Comparison of ENCODE assay signal across 8 mouse cellular contexts in the genomic region with DNA sequence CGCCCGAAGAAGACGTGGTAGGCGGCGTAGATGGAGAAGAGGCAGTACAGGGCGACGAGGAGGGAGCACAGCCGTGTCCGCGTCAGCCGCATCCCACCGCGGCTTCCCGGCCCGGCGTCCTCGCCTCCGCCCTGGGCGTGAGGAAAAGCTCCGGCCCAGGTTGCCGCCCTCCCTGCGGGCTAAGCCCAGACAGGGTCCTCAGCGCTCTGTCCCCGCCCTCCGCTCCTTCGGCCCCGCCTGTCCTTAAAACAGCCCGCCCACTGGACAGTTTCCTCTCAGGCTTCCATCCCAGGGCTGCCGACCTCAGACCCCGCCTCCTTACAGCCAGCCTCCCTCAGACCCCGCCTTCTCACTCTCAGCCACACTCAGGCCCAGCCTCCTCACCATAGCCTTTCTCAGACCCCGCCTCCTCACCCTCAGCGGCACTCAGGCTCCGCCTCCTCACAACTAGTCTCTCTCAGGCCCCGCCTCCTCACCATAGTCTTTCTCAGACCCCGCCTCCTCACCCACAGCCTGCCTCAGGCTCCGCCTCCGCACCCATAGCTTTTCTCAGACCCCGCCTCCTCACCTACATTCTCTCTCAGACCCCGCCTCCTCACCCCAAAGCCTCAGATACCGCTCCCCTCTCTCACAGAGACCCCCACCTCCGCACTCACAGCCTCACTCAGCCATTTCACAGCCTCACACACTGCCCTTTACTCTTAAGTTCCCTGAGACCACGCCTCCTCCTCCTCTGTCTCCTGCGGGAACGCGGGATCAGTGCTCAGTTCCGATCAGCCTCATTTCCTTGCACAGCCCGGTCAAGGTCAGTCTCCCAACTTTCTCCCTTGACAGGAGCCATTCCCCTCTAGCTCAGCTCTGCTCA. TPM values are rescaled to one million over a fixed set of nuclear protein-coding genes. Genes with fewer than 3 reads are reported as not detected.
DNase-seq lines count a peak whose midpoint lies in the region; ATAC-seq lines count a peak whose summit lies in the region.

A gene (minus strand): TSS at position 392 of the 865 bp plus-strand sequence.

- H3K9ac ChIP-seq in forebrain, embryonic 14.5 days (ENCODE audit: low read length) = peak within 1 kb of the TSS; percentile 88
- peak within 1 kb of the TSS; percentile 85 for H3K9ac ChIP-seq in neural tube, embryonic 15.5 days (replicated peaks)

- peak; percentile 97 for ATAC-seq in forebrain, embryonic 14.5 days
- peak; percentile 97 for ATAC-seq in neural tube, embryonic 15.5 days (ENCODE audit: low FRiP score)

- peak within 1 kb of the TSS; percentile 82 for H3K27ac ChIP-seq in forebrain, embryonic 14.5 days (ENCODE audit: low read depth, low read length)
- peak within 1 kb of the TSS; percentile 89 for H3K27ac ChIP-seq in neural tube, embryonic 15.5 days (replicated peaks)

- H3K4me3 ChIP-seq in forebrain, embryonic 14.5 days (ENCODE audit: low read depth, low read length) = peak within 1 kb of the TSS; percentile 78
- H3K4me3 ChIP-seq in neural tube, embryonic 15.5 days (replicated peaks) = peak within 1 kb of the TSS; percentile 68

- H3K36me3 ChIP-seq in forebrain, embryonic 14.5 days (ENCODE audit: control insufficient read depth, insufficient read depth, low read length) = no peaks in the 10 kb centered on the region
- H3K36me3 ChIP-seq in neural tube, embryonic 15.5 days = peaks cover 5% of the 10 kb centered on the region; the same call in 1 of the 2 replicates

- H3K4me1 ChIP-seq in forebrain, embryonic 14.5 days (ENCODE audit: control insufficient read depth, insufficient read depth, low read length) = peaks cover 5% of the 10 kb centered on the region; the same call in 1 of the 2 replicates
- H3K4me1 ChIP-seq in neural tube, embryonic 15.5 days = peaks cover 11% of the 10 kb centered on the region

- DNase-seq in ES-CJ7 (ENCODE audit: low read depth, low spot score) = peak; percentile 99
- DNase-seq in cerebellum, adult 11 months = peak; percentile 94
- peak; percentile 97 for DNase-seq in forebrain, embryonic 14.5 days (ENCODE audit: low spot score)
- DNase-seq in heart, postnatal 14 days = peak; percentile 94 to 95
- peak; percentile 96 for DNase-seq in layer of hippocampus, adult 11-12 months (ENCODE audit: low spot score)
- peak; percentile 99 for DNase-seq in lung, adult 18-20 months
- peak; percentile 96 for DNase-seq in testis, postnatal 14 days (ENCODE audit: low spot score)

- peak within 1 kb of the TSS; percentile 73 for H3K4me2 ChIP-seq in forebrain, embryonic 14.5 days (ENCODE audit: low read length)
- peak within 1 kb of the TSS; percentile 76 for H3K4me2 ChIP-seq in neural tube, embryonic 15.5 days

- WGBS in forebrain, embryonic 14.5 days = 1% methylated on average over 41 of the region's 48 CpGs
- 1% methylated on average over 42 of the region's 48 CpGs for WGBS in neural tube, embryonic 15.5 days

- H3K27me3 ChIP-seq in forebrain, embryonic 14.5 days (replicated peaks; ENCODE audit: control insufficient read depth, insufficient read depth, low read length) = no peaks in the 10 kb centered on the region
- no peaks in the 10 kb centered on the region for H3K27me3 ChIP-seq in neural tube, embryonic 15.5 days (replicated peaks)

- no peaks in the 10 kb centered on the region for H3K9me3 ChIP-seq in forebrain, embryonic 14.5 days (replicated peaks; ENCODE audit: control insufficient read depth, low read length)
- no peaks in the 10 kb centered on the region for H3K9me3 ChIP-seq in neural tube, embryonic 15.5 days (replicated peaks)

- intact Hi-C loops in heart, postnatal 14 days (cut with DNase I) = no loop called here

RNA-seq across cellular contexts. Expression of the gene that starts here (rescaled TPM):
- 30.6 and 34.6 TPM in 2 replicates for polyA plus RNA-seq in forebrain, embryonic 14.5 days (2014; fragmentation: Nextera tagmentation; extraction: Ambion mirVana)
- total RNA-seq in heart, postnatal 14 days (2021) = 10 to 100 TPM; 32.5 to 35.2 TPM
- 44.4 and 46.8 TPM in 2 replicates for polyA plus RNA-seq in neural tube, embryonic 15.5 days (2015; fragmentation: Nextera tagmentation; extraction: Ambion mirVana)

Comparison
In these comparisons a context has a peak if more than half of its experiments do, and no peak if none do; other contexts are left out.
1. Peak in every context shown above with its lines: DNase-seq, ATAC-seq, H3K4me3 ChIP-seq and H3K27ac ChIP-seq.